Mouse (Mus musculus) bone marrow macrophage, adult 2 months (primary cell): Measurements from ENCODE around the gene Olfr96.

ENCODE experiments used
- CTCF ChIP-seq: IDR thresholded peaks from 2 replicates; pipeline ENCODE4 v1.5.1; 2012; ENCODE audit warnings: low read depth, mild to moderate bottlenecking, low read length, moderate library complexity
- POLR2A ChIP-seq: IDR thresholded peaks from 2 replicates; pipeline ENCODE4 v1.6.1; 2012; ENCODE audit warnings: mild to moderate bottlenecking, low read depth, low read length, borderline replicate concordance

DNA sequence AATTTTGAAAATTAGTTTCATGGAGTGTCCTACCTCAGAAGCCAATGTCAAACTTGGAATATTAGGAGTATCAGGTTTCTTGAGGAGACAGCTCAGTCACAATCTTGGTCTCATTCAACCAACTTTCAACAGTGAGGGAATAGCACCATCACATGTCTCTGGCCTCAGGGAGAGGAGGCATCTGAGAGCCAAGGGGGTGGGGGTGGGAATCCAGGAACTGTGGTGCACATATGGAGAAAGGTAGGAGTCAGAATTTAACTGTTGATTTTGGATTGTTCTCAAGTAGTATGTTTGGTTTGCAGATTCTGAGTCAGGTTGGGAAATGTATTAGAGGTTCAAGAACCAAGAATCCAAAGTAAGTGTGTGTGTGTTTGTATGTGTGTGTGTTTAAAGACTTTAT lies 26.9 kb upstream of the Olfr96 start:
- TF ChIP-seq CTCF (no peak), POLR2A (no peak)
